8 mouse cellular contexts compared by ENCODE assay signal in genomic region chr12:15816254-15816605, GRCm38 (mm10). TPM values are rescaled to one million over a fixed set of nuclear protein-coding genes. Genes with fewer than 3 reads are reported as not detected.
DNase-seq lines count a peak whose midpoint lies in the region; ATAC-seq and TF ChIP-seq lines count a peak whose summit lies in the region.

No protein-coding gene starts in this region.

- H3K36me3 ChIP-seq in kidney, postnatal 0 days (ENCODE audit: insufficient read depth, low read length): no peaks in the 10 kb centered on the region
- H3K36me3 ChIP-seq in midbrain, embryonic 10.5 days: no peaks in the 10 kb centered on the region

- peak; percentile 38 for ATAC-seq in granulocyte monocyte progenitor cell, adult 5-6 weeks (replicated peaks; ENCODE audit: poor library complexity, severe bottlenecking)
- 0 out of 2 replicates have a peak, but pooled peaks have one; percentile 22 for ATAC-seq in kidney, postnatal 0 days (replicated peaks; ENCODE audit: low FRiP score, low read depth)
- no peak for ATAC-seq in erythroid progenitor cell, adult 5-6 weeks (replicated peaks; ENCODE audit: low FRiP score, poor library complexity, severe bottlenecking)

- TF ChIP-seq POLR2A in bone marrow, adult 2 months (IDR thresholded peaks at IDR 0.05; ENCODE audit: borderline replicate concordance, control insufficient read depth, low read depth, low read length): no peak

- H3K27me3 ChIP-seq in kidney, postnatal 0 days (ENCODE audit: insufficient read depth, low read length): no peaks in the 10 kb centered on the region
- no peaks in the 10 kb centered on the region for H3K27me3 ChIP-seq in midbrain, embryonic 10.5 days (ENCODE audit: low read depth, poor library complexity, severe bottlenecking)

- no peaks in the 10 kb centered on the region for H3K9me3 ChIP-seq in kidney, postnatal 0 days (replicated peaks; ENCODE audit: low read length)
- H3K9me3 ChIP-seq in midbrain, embryonic 10.5 days (replicated peaks): no peaks in the 10 kb centered on the region

- H3K9ac ChIP-seq in kidney, postnatal 0 days (ENCODE audit: low read depth, low read length): peak overlapping the region; percentile 91

- DNase-seq in layer of hippocampus, postnatal 36 days: peak; percentile 66 to 68
- DNase-seq in layer of hippocampus, adult 9-11 months: no peak
- no peak for DNase-seq in kidney, postnatal 0 days (ENCODE audit: low spot score)
- peak; percentile 73 for DNase-seq in midbrain, embryonic 10.5 days (ENCODE audit: low spot score)
- DNase-seq in spleen, postnatal 4 days (ENCODE audit: low spot score in 2 of 2): peak; percentile 45 to 75

- peaks cover 3% of the 10 kb centered on the region; the same call in 1 of the 2 replicates for H3K4me1 ChIP-seq in bone marrow, adult 2 months (ENCODE audit: control insufficient read depth, insufficient read depth, low read length)
- H3K4me1 ChIP-seq in kidney, postnatal 0 days (replicated peaks; ENCODE audit: insufficient read depth, low read length): peaks cover 7% of the 10 kb centered on the region; the same call in 1 of the 2 replicates
- H3K4me1 ChIP-seq in midbrain, embryonic 10.5 days: peaks cover 40% of the 10 kb centered on the region

- H3K4me3 ChIP-seq in bone marrow, adult 2 months (replicated peaks; ENCODE audit: control insufficient read depth, low read depth, low read length): peak overlapping the region; percentile 71
- H3K4me3 ChIP-seq in kidney, postnatal 0 days (replicated peaks; ENCODE audit: low read depth, low read length): peak overlapping the region; percentile 81
- H3K4me3 ChIP-seq in midbrain, embryonic 10.5 days: peak overlapping the region; percentile 83

- H3K27ac ChIP-seq in bone marrow, adult 2 months (ENCODE audit: control insufficient read depth, insufficient read depth, low read depth, low read length, poor library complexity): peak overlapping the region; percentile 80
- H3K27ac ChIP-seq in kidney, postnatal 0 days: peak overlapping the region; percentile 92
- peak overlapping the region; percentile 97 for H3K27ac ChIP-seq in midbrain, embryonic 10.5 days (replicated peaks)

- 0% methylated on average over 23 of the region's 23 CpGs for WGBS in bone marrow, adult 2 months
- WGBS in kidney, postnatal 0 days: under 1% methylated on average over 23 of the region's 23 CpGs
- WGBS in midbrain, embryonic 10.5 days: 0% methylated on average over 23 of the region's 23 CpGs

- no peak for TF ChIP-seq CTCF in bone marrow, adult 2 months (IDR thresholded peaks at IDR 0.05; ENCODE audit: control insufficient read depth, insufficient read depth, low read length)
- TF ChIP-seq CTCF in kidney, postnatal 0 days (IDR thresholded peaks at IDR 0.05; ENCODE audit: low read depth): no peak

- H3K4me2 ChIP-seq in kidney, postnatal 0 days (ENCODE audit: low read length): peak overlapping the region; percentile 60

RNA-seq across cellular contexts. Expression of gene Trib2, which starts 0.5 kb away (rescaled TPM):
- 10 to 100 TPM; 34.0 to 40.5 TPM for total RNA-seq in layer of hippocampus, postnatal 36 days (2021)
- 6.4 and 9.5 TPM in 2 replicates for polyA plus RNA-seq in bone marrow, adult 2 months (2011; ENCODE audit: insufficient read depth, insufficient read length, low replicate concordance, missing spikeins)
- total RNA-seq in granulocyte monocyte progenitor cell, adult 5-6 weeks (2014; fragmentation: Nextera tagmentation): 0.47 and 1.5 TPM in 2 replicates
- 0.05 and 0.09 TPM in 2 replicates for total RNA-seq in granulocyte monocyte progenitor cell, adult 5-6 weeks (2017)
- polyA plus RNA-seq in kidney, postnatal 0 days (2015; fragmentation: Nextera tagmentation; extraction: Ambion mirVana): 51.4 and 53.0 TPM in 2 replicates
- 46.5 and 59.2 TPM in 2 replicates for polyA plus RNA-seq in midbrain, embryonic 10.5 days (2016; fragmentation: Nextera tagmentation; extraction: Ambion mirVana)
- 4.3 and 8.0 TPM in 2 replicates for total RNA-seq in erythroid progenitor cell, adult 5-6 weeks (2015; ENCODE audit: low replicate concordance)
- 4.5 and 5.3 TPM in 2 replicates for total RNA-seq in erythroid progenitor cell, adult 5-6 weeks (2017; ENCODE audit: low replicate concordance)

Comparison
In these comparisons a context has a peak if more than half of its experiments do, and no peak if none do; other contexts are left out.
1. DNase-seq: peak in layer of hippocampus, postnatal 36 days (2 of 2), midbrain, embryonic 10.5 days (single experiment) and spleen, postnatal 4 days (2 of 2); none in layer of hippocampus, adult 9-11 months (single experiment) and kidney, postnatal 0 days (single experiment).
2. Peak in every context shown above with its lines, with median percentiles within 50 percentile points of each other: H3K27ac ChIP-seq and H3K4me3 ChIP-seq.